Mouse (Mus musculus) stomach, embryonic 14.5 days (tissue): ENCODE data around the gene Ntrk3. TPM values are rescaled to one million over a fixed set of nuclear protein-coding genes. Genes with fewer than 3 reads are reported as not detected.

ENCODE experiments used
- ATAC-seq: fragments of 200-750 bp; cut with Nextera tagmentation; 2 replicates; pipeline ENCODE4 v1.8.0; 2017; ENCODE audit warnings: low read depth, moderate TSS enrichment; ENCODE audit not compliant: insufficient number of reproducible peaks, insufficient read depth, low FRiP score
- H3K27ac ChIP-seq: fragments of 300-500 bp; sonication (generic); 2 replicates; pipeline ENCODE4 v1.5.1; 2014; ENCODE audit warnings: mild to moderate bottlenecking, low read length, moderate library complexity, mixed read lengths
- H3K27me3 ChIP-seq: fragments of 300-500 bp; sonication (generic); 2 replicates; pipeline ENCODE4 v1.6.1; 2014; ENCODE audit warnings: low read length, control low read depth, mixed read lengths; ENCODE audit not compliant: control insufficient read depth, insufficient read depth
- H3K36me3 ChIP-seq: fragments of 300-500 bp; sonication (generic); 2 replicates; pipeline ENCODE4 v1.6.1; 2014; ENCODE audit warnings: mild to moderate bottlenecking, control low read depth, low read length, moderate library complexity, mixed read lengths; ENCODE audit not compliant: control insufficient read depth, insufficient read depth
- H3K4me1 ChIP-seq: fragments of 300-500 bp; sonication (generic); 2 replicates; pipeline ENCODE4 v1.6.1; 2014; ENCODE audit warnings: low read length, control low read depth, mixed read lengths; ENCODE audit not compliant: control insufficient read depth, insufficient read depth
- H3K4me2 ChIP-seq: fragments of 300-500 bp; sonication (generic); replicated peaks from 2 replicates; pipeline ENCODE4 v1.6.1; 2014; ENCODE audit warnings: low read depth, low read length, control low read depth
- H3K4me3 ChIP-seq: fragments of 300-500 bp; sonication (generic); 2 replicates; pipeline ENCODE4 v1.5.1; 2014; ENCODE audit warnings: low read depth, low read length, control low read depth
- H3K9ac ChIP-seq: fragments of 300-500 bp; sonication (generic); replicated peaks from 2 replicates; pipeline ENCODE4 v1.6.1; 2014; ENCODE audit warnings: low read depth, mild to moderate bottlenecking, control low read depth, low read length, moderate library complexity, mixed read lengths
- H3K9me3 ChIP-seq: fragments of 300-500 bp; sonication (generic); 2 replicates; pipeline ENCODE4 v1.6.1; 2016; ENCODE audit warnings: low read depth, low read length, control low read depth; ENCODE audit not compliant: control insufficient read depth
- WGBS: fragments of 180-500 bp; shearing (Covaris S2); extraction: QIAGEN DNeasy Blood & Tissue Kit; methylation state at CpG from one replicate; pipeline ENCODE4 v1.1.7; 2014; 5-methylcytosine and 5-hydroxymethylcytosine counted together
- polyA plus RNA-seq: library from polyadenylated mRNA; unstranded; fragments of >200 nt; fragmentation: Nextera tagmentation; extraction: Ambion mirVana; gene quantifications from 2 replicates; pipeline ENCODE4 v1.2.1, GENCODE M21; 2014

The Ntrk3 gene
- polyA plus RNA-seq, 1 experiment from 2014 or later = 5.9 TPM

GRCm38 (mm10) chr7:78578111-78578460 is 159.7 kb downstream of the Ntrk3 start:
- Histone ChIP-seq H3K36me3 (no peaks in the 10 kb centered on the region), H3K9ac (no peak overlapping the region), H3K4me1 (peaks cover 5% of the 10 kb centered on the region; the same call in 1 of the 2 replicates), H3K27ac (no peak overlapping the region), H3K4me3 (peak overlapping the region; percentile 40), H3K9me3 (no peaks in the 10 kb centered on the region), H3K4me2 (peak overlapping the region; percentile 77), H3K27me3 (peaks cover 54% of the 10 kb centered on the region)
- ATAC-seq = no peak
- 0% methylated on average over 13 of the region's 23 CpGs for WGBS

DNA sequence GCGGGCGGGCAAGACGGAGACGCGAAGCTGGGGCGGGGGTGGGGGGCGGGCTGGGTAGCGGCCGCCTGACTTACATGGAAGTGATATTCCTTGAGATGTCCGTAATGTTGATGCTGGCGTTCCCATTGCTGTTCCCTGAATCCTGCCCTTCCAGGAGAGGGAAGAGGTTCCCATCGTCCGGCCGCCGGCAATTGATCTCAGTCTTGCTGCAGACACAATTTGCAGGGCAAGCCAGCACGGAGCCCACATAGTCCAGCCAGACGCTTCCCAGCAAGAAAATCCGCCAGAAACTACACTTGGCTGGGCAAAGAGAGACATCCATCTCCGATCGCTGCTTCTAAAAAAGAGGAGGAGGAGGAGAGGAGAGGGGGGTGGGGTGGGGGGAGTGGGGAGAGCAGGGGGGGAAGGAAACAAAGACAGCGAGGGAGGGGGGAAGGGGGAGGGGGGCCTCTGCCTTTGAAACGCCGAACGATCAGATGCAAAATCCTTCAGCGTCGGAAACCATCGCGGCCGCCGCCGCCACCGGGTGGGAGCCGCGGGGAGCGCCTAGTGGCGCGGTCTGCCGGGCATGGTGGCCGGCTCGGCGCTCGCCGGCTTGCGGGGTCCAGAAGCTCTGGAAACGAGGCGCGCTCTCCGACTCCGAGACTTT is 160.2 kb downstream of the Ntrk3 start:
- Histone ChIP-seq H3K4me3 (peak overlapping the region; percentile 40), H3K27ac (no peak overlapping the region), H3K4me2 (peak overlapping the region; percentile 77), H3K9me3 (no peaks in the 10 kb centered on the region), H3K27me3 (peaks cover 50% of the 10 kb centered on the region), H3K9ac (no peak overlapping the region), H3K4me1 (peaks cover 5% of the 10 kb centered on the region; the same call in 1 of the 2 replicates), H3K36me3 (no peaks in the 10 kb centered on the region)
- ATAC-seq = no peak
- WGBS = under 1% methylated on average over 48 of the region's 49 CpGs

GRCm38 (mm10) chr7:78576706-78577461 is 160.9 kb downstream of the Ntrk3 start:
- ATAC-seq = peak; percentile 47; the same call in 1 of the 2 replicates
- H3K9me3 ChIP-seq = no peaks in the 10 kb centered on the region
- no peak overlapping the region for H3K9ac ChIP-seq
- no peak overlapping the region for H3K27ac ChIP-seq
- WGBS = under 1% methylated on average over 35 of the region's 35 CpGs
- H3K27me3 ChIP-seq = peaks cover 44% of the 10 kb centered on the region
- no peaks in the 10 kb centered on the region for H3K36me3 ChIP-seq
- H3K4me3 ChIP-seq = peak overlapping the region; percentile 40
- H3K4me1 ChIP-seq = peaks cover 5% of the 10 kb centered on the region; the same call in 1 of the 2 replicates
- H3K4me2 ChIP-seq = peak overlapping the region; percentile 77

DNA sequence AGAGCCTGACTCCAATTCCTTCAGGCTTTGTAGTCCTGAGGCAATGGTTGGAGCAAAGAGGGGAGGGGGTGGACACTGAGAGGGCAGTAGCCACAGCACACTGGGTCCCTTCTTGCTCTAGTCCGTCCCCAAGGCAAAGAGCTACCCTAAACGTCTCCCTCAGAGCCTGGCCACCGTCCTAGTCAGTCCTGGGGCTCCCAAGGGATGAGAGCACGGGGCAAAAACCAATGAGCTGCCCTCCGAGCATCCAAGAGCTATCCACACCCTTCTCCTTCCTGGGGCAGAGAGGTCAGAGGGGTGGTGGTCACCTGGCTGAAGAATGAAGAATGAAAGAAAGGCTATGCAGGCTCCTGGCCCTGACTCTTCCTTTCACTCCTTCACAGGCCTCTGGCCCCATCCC is 161.6 kb downstream of the Ntrk3 start:
- Histone ChIP-seq H3K27me3 (peaks cover 42% of the 10 kb centered on the region), H3K9ac (no peak overlapping the region), H3K9me3 (no peaks in the 10 kb centered on the region), H3K36me3 (no peaks in the 10 kb centered on the region), H3K27ac (no peak overlapping the region), H3K4me2 (peak overlapping the region; percentile 77), H3K4me3 (peak overlapping the region; percentile 40; the same call in 1 of the 2 replicates), H3K4me1 (peaks cover 5% of the 10 kb centered on the region; the same call in 1 of the 2 replicates)
- WGBS = 28% methylated on average over 5 of the region's 5 CpGs
- ATAC-seq = no peak

DNA sequence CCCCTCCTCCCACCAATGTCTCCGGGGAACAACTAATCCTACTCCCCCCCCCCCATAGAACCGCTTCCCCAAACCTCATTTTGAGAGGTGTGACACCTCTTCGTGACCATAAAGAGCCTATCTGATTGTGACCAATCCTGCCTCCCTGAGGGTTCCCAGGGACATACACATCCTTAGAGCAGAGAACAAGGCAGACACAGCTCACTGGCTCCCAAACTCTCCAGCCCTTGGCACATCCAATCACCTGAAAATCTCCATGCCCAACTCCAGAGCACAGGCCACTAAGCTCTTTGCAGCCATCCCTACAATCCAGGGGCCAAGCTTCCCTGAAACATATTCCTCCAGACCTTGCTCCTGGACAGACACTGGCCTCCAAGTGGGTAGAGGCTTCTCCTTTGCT is 162.3 kb downstream of the Ntrk3 start:
- no peaks in the 10 kb centered on the region for H3K36me3 ChIP-seq
- no peak overlapping the region for H3K9ac ChIP-seq
- peaks cover 5% of the 10 kb centered on the region; the same call in 1 of the 2 replicates for H3K4me1 ChIP-seq
- no peaks in the 10 kb centered on the region for H3K9me3 ChIP-seq
- no peak for ATAC-seq
- H3K4me3 ChIP-seq = no peak overlapping the region; the same call in 1 of the 2 replicates
- WGBS = 21% methylated on average over 3 of the region's 3 CpGs
- peaks cover 37% of the 10 kb centered on the region for H3K27me3 ChIP-seq
- H3K4me2 ChIP-seq = peak overlapping the region; percentile 77
- no peak overlapping the region for H3K27ac ChIP-seq

DNA sequence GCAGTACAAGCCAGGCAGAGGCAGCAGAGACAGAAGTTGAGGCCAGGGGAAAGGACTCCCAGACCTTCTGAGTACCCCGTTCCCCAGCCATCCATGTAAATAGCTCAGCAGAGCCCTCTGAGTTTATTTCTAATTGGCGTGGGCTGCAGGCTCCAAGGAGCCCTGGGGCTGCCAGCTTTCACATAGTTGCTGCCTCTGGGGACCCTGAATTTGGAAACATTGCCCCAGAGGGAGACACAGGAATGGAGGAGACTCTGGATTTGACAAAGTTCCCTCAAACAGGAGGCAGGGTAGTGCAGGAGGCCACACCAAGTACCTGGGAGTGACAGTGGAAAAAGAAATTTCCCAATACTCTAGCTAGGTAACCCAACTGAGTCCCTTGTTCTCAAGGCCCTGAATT is 166.6 kb downstream of the Ntrk3 start:
- Histone ChIP-seq H3K9ac (no peak overlapping the region), H3K4me3 (no peak overlapping the region), H3K9me3 (no peaks in the 10 kb centered on the region), H3K36me3 (no peaks in the 10 kb centered on the region), H3K27me3 (peaks cover 12% of the 10 kb centered on the region), H3K27ac (no peak overlapping the region), H3K4me1 (peaks cover 6% of the 10 kb centered on the region; the same call in 1 of the 2 replicates), H3K4me2 (no peak overlapping the region)
- ATAC-seq = no peak
- WGBS = 80% methylated on average over 2 of the region's 2 CpGs

GRCm38 (mm10) chr7:78569255-78569618 is 168.6 kb downstream of the Ntrk3 start:
- ATAC-seq = no peak
- no peak overlapping the region for H3K9ac ChIP-seq

DNA sequence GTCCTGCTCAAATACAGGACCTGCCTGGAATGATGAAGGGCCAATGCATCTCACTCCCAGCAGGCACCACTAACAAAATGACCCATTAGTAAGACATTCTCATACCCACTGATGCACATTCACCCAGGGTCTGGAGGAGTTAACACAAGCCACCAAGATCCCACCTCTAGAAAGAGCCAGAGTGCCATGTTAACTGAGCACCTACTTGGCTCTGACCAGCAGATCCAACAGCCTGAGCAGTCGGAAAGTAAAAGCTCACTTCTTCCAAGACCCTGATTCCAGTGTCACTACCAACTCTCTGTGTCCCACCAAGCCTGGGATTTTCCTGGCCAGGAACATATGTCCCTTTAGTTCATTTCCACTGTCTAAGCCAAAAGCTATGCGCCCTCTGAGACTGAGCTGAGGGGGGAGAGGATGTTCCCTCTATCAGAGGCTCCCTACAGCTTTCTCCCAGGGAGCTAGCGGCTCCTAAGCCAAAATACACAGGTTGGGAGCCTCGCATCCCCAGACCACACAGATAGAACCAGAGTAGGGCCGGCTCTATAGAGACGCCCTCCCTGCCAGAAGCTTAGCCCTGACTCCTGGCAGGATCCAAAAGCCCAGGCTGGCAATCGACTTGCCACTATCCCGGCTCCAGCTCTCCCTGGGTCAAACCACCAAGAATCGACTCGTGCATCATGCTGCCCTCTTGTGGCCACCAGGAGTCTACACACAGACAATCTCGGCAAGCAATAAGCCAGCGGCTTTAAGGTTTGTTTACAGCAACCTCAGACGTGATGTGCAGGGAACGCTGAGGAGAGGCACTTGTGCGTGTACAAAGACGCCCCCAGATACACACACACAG is 169.2 kb downstream of the Ntrk3 start:
- WGBS = 18% methylated on average over 16 of the region's 16 CpGs
- H3K27ac ChIP-seq = no peak overlapping the region
- peak overlapping the region; percentile 22; the same call in 1 of the 2 replicates for H3K4me2 ChIP-seq
- no peak overlapping the region for H3K4me3 ChIP-seq
- H3K9me3 ChIP-seq = no peaks in the 10 kb centered on the region
- no peaks in the 10 kb centered on the region for H3K36me3 ChIP-seq
- H3K9ac ChIP-seq = no peak overlapping the region
- peaks cover 6% of the 10 kb centered on the region; the same call in 1 of the 2 replicates for H3K4me1 ChIP-seq
- ATAC-seq = 0 out of 2 replicates have a peak, but pooled peaks have one; percentile 26
- H3K27me3 ChIP-seq = no peaks in the 10 kb centered on the region

More at GRCm38 (mm10) chr7:78569255-78569618, 168.6 kb downstream of the Ntrk3 start:
- WGBS = 10% methylated on average over 5 of the region's 5 CpGs
- H3K27ac ChIP-seq = no peak overlapping the region
- H3K9me3 ChIP-seq = no peaks in the 10 kb centered on the region
- H3K4me2 ChIP-seq = peak overlapping the region; percentile 22; the same call in 1 of the 2 replicates
- no peaks in the 10 kb centered on the region for H3K27me3 ChIP-seq
- no peaks in the 10 kb centered on the region for H3K36me3 ChIP-seq
- no peak overlapping the region for H3K4me3 ChIP-seq
- peaks cover 6% of the 10 kb centered on the region; the same call in 1 of the 2 replicates for H3K4me1 ChIP-seq
